Mouse (Mus musculus) embryonic fibroblast, embryonic 13.5 days (primary cell): ENCODE results near the gene B3galt4.

Experiments
- CTCF ChIP-seq: IDR thresholded peaks from 2 replicates; pipeline ENCODE4 v1.5.1; 2011; ENCODE audit warnings: mild to moderate bottlenecking, control low read depth, low read length, moderate library complexity, borderline replicate concordance; ENCODE audit not compliant: insufficient read depth
- POLR2A ChIP-seq: IDR thresholded peaks from 2 replicates; pipeline ENCODE4 v1.6.1; 2011; ENCODE audit warnings: low read depth, mild to moderate bottlenecking, control low read depth, low read length, moderate library complexity

DNA sequence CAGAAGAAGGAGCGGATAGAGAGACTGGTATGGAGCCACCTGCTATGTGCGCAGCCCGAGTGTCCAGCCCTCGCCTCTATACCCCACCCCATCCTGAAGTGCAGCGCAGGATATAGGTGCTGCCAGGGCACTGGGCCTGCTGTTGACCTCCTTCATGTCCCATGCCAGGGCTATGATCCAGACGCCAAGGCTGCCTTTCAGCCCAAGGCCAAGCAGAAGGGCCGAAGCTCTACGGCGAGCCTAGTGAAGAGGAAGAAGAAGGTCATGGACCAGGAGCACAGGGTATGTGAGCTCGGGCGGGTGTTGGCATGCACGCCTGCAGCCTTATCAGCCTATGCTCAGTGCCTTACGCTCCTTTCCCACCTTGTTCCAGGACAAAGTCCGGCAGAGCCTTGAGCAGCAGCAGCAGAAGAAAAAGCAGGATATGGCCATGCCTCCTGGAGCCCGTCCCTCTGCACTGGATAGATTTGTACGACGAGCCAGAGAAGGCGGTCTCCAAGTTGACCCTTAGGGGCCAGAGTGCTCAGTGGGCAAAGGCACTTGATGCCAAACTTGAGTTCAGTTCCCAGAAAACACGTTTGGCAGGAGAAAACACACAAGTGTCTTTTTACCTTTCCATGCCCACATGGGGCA, 2.3 kb downstream of the B3galt4 start:
- no peak for TF ChIP-seq CTCF
- 0 out of 2 replicates have a peak, but pooled peaks have one; percentile 18 for TF ChIP-seq POLR2A
